Mouse (Mus musculus) kidney, embryonic 15.5 days (tissue): ENCODE measurements at regions not wholly inside any gene's neighbourhood (a gene's known extent, or its start where the extent isn't known, plus 50 kb on each side); places are given as distances from the start of the nearest gene placed in this dataset.
A peak's percentile ranks its signal among the peaks of the same experiment; 100 is the strongest.

Experiments
- ATAC-seq: fragments of 200-750 bp; cut with Nextera tagmentation; replicated peaks from 2 replicates; pipeline ENCODE4 v1.8.0; 2017; ENCODE audit warnings: moderate TSS enrichment; ENCODE audit not compliant: low FRiP score
- H3K27ac ChIP-seq: fragments of 300-500 bp; sonication (generic); 2 replicates; pipeline ENCODE4 v1.5.1; 2015; ENCODE audit warnings: mild to moderate bottlenecking, inconsistent platforms
- H3K27me3 ChIP-seq: fragments of 300-500 bp; sonication (generic); 2 replicates; pipeline ENCODE4 v1.6.1; 2015; ENCODE audit warnings: inconsistent platforms
- H3K36me3 ChIP-seq: fragments of 300-500 bp; sonication (generic); 2 replicates; pipeline ENCODE4 v1.6.1; 2015; ENCODE audit warnings: inconsistent platforms
- H3K4me1 ChIP-seq: fragments of 300-500 bp; sonication (generic); 2 replicates; pipeline ENCODE4 v1.6.1; 2015; ENCODE audit warnings: inconsistent platforms
- H3K4me2 ChIP-seq: fragments of 300-500 bp; sonication (generic); 2 replicates; pipeline ENCODE4 v1.6.1; 2015; ENCODE audit warnings: moderate library complexity, mild to moderate bottlenecking, inconsistent platforms
- H3K4me3 ChIP-seq: fragments of 300-500 bp; sonication (generic); replicated peaks from 2 replicates; pipeline ENCODE4 v1.5.1; 2015; ENCODE audit warnings: mild to moderate bottlenecking, inconsistent platforms
- H3K9ac ChIP-seq: fragments of 300-500 bp; sonication (generic); 2 replicates; pipeline ENCODE4 v1.6.1; 2015; ENCODE audit warnings: mild to moderate bottlenecking, inconsistent platforms
- H3K9me3 ChIP-seq: fragments of 300-500 bp; sonication (generic); replicated peaks from 2 replicates; pipeline ENCODE4 v1.6.1; 2016; ENCODE audit warnings: inconsistent platforms
- WGBS: fragments of 180-500 bp; shearing (Covaris S2); methylation state at CpG from one replicate; pipeline ENCODE4 v1.1.7; 2015; ENCODE audit warnings: mixed read lengths; 5-methylcytosine and 5-hydroxymethylcytosine counted together

DNA sequence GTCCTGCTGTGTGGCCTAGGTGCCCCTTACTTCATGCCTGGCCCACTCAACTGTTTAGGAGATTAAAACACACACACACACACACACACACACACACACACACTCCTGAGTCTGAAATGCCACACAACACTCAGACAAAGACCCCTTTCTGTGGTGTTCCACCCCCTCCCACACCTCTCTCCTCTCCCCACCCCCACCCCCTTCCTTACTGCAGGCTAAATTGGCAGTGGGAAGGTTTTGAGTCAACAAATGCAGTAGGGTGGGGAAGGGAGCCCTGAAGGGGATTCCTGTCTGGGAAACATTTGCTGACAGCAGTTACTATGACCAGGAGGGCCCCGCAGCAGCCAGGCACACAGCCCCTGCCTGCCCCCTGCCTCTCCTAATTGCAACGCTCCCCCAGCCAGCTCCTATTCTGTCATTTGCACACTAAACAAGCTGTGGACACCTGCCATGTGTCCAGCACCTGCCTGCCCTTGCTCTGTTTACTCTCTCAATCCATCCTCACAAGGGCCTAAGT, 69.5 kb downstream of the Ephb3 start:
- peaks cover 50% of the 10 kb centered on the region for H3K4me1 ChIP-seq
- 7% methylated on average over 2 of the region's 2 CpGs for WGBS

DNA sequence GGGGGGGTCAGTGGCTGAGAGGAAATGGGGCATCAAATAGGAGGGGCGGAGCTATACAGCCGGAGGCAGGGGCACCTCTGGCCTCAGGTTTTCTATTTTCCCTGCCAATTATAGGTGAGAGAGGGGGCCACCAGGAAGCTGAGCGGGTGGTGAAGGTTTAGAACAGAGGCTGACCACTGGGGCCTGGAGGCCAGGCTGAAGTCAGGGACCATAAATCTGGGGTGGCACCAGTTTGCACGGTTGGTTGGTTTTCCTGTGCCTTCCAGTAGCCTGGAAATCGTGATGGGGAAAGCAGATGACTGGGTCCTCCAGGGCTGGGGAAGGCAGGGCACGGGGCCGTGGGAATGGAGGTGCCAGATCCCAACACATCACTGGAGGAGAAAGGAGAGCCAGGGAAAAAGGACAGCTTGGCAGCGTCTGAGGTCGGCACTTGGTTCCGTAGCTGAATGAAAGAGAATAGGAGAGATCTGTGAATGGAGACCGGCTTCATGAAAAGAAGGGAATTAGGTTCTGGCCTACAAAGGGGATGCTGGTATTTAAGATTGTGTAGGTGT, 73.3 kb downstream of the Ephb3 start:
- ATAC-seq: peak; percentile 85
- H3K4me1 ChIP-seq: peaks cover 57% of the 10 kb centered on the region
- H3K36me3 ChIP-seq: no peaks in the 10 kb centered on the region
- H3K27me3 ChIP-seq: peaks cover 33% of the 10 kb centered on the region
- H3K27ac ChIP-seq: peak overlapping the region; percentile 69
- H3K9me3 ChIP-seq: no peaks in the 10 kb centered on the region
- H3K4me2 ChIP-seq: no peak overlapping the region
- no peak overlapping the region for H3K4me3 ChIP-seq
- 26% methylated on average over 11 of the region's 11 CpGs for WGBS
- H3K9ac ChIP-seq: no peak overlapping the region

More for the DNA sequence above, 69.5 kb downstream of the Ephb3 start:
- Histone ChIP-seq H3K4me2 (no peak overlapping the region), H3K4me3 (no peak overlapping the region), H3K9me3 (no peaks in the 10 kb centered on the region), H3K27ac (peak overlapping the region; percentile 63), H3K36me3 (no peaks in the 10 kb centered on the region), H3K27me3 (0 out of 2 replicates have a peak, but pooled peaks cover 14% of the 10 kb centered on the region), H3K9ac (no peak overlapping the region)
- ATAC-seq: peak; percentile 59

DNA sequence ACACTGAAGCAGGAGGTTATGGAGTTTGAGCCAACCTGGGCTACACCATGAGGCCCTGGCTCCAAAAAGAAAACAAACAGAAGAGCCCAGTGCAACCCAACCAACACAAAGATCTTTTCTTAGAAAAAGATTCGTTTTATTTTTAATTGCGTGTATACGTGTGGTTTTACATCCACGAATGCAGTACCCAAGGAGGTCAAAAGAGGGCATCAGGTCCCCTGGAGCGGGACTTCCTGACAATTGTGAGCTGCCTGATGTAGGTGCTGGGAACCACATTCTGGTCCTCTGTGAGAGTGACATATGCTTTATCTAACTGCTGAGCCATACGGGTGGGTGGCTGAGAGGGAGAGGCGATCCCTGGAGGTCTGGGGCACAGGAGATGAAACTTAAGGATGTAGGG, 73.8 kb downstream of the Ephb3 start:
- H3K9ac ChIP-seq: no peak overlapping the region
- H3K27ac ChIP-seq: peak overlapping the region; percentile 69
- H3K4me1 ChIP-seq: peaks cover 57% of the 10 kb centered on the region
- H3K4me2 ChIP-seq: no peak overlapping the region
- peaks cover 35% of the 10 kb centered on the region for H3K27me3 ChIP-seq
- no peak overlapping the region for H3K4me3 ChIP-seq
- no peak for ATAC-seq
- H3K36me3 ChIP-seq: no peaks in the 10 kb centered on the region
- H3K9me3 ChIP-seq: no peaks in the 10 kb centered on the region
- WGBS: 91% methylated on average over 7 of the region's 7 CpGs

DNA sequence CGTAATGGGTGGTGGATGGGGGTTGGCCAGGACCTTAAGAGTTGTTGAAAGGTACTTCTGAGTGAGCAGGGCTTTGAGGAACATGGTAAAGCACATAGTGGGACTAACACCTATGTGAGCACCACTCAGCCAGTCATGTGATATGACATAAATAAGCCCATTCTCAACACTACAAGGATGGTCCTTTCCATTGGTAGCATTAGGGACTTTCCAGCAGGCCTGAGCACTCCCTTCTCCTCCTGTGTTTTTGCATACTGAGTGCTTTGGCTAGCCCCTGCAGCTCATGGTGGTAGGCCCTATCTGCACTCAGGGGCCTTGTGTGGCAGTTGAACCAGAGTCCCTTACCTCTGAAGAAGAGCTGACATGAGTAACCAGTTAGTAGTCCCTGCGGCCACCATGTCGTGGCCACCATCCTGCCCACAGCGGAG, 75.7 kb downstream of the Ephb3 start:
- Histone ChIP-seq H3K4me2 (no peak overlapping the region), H3K9ac (no peak overlapping the region), H3K4me1 (peaks cover 39% of the 10 kb centered on the region), H3K27ac (no peak overlapping the region), H3K36me3 (no peaks in the 10 kb centered on the region), H3K4me3 (no peak overlapping the region), H3K9me3 (no peaks in the 10 kb centered on the region), H3K27me3 (peaks cover 45% of the 10 kb centered on the region)
- 86% methylated on average over 4 of the region's 4 CpGs for WGBS
- no peak for ATAC-seq

DNA sequence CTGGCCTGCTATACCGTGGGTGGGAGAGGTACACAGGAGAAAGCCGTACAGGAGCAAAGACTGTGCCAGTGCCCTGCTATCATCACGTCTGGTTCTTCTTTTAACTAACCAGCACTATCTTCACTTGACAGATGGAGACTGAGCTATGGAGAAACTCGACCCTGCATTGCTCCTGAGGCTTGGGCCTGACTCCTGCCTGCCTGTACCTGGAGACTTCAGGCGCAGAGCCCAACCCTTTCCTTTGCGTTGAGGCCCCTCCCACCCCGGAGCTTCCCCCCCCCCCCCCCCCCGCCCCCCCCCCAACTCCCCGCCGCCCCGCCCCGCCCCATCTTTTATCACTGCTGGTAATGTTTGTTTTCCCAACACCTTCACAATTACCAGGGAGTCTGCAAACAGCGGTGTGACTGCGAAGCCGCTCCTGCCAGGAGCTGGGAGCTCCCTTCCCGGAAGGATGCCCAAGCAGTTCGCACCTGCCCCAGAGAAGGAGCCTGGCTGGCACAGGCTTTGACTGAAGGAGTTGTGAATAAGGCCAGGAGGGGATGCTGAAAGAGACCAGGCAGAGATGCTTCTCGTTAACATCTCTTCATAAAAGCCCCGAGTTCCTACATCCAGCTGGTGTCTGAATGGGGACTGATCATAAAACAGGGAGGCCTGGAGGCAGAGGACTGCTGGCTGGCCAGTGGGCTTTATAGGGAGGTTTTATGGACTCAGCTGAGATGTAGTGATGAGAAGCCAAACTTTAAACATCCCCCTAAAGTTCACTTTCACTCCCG, 77.6 kb downstream of the Ephb3 start:
- 10% methylated on average over 18 of the region's 20 CpGs for WGBS
- no peak for ATAC-seq
- Histone ChIP-seq H3K9me3 (no peaks in the 10 kb centered on the region), H3K27ac (no peak overlapping the region), H3K4me3 (no peak overlapping the region), H3K4me1 (peaks cover 49% of the 10 kb centered on the region), H3K9ac (no peak overlapping the region), H3K27me3 (peaks cover 47% of the 10 kb centered on the region), H3K4me2 (no peak overlapping the region), H3K36me3 (no peaks in the 10 kb centered on the region)

DNA sequence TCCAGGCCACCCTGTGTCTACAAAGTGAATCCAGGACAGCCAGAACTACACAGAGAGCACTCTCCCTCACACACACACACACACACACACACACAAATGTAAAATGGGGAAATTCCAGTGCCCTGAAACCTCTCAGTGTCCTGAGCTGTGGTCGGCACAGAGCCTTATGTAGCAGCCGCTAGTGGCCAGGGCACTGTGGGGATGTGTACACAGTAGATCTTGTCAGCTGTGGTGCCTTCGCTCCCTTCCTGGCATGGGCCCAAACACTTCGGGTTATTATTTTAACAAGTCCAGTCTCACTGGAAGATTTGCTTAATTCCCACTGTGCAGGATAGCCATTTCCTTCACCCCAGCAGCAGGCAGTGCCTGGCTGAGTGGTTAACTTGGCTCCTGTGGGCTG, 81.5 kb downstream of the Ephb3 start:
- Histone ChIP-seq H3K36me3 (no peaks in the 10 kb centered on the region), H3K4me3 (no peak overlapping the region), H3K27me3 (peaks cover 43% of the 10 kb centered on the region), H3K4me1 (peaks cover 38% of the 10 kb centered on the region), H3K9ac (no peak overlapping the region), H3K27ac (no peak overlapping the region), H3K4me2 (no peak overlapping the region), H3K9me3 (0 out of 2 replicates have a peak, but pooled peaks cover 3% of the 10 kb centered on the region)
- no peak for ATAC-seq
- WGBS: 43% methylated on average over 4 of the region's 4 CpGs

DNA sequence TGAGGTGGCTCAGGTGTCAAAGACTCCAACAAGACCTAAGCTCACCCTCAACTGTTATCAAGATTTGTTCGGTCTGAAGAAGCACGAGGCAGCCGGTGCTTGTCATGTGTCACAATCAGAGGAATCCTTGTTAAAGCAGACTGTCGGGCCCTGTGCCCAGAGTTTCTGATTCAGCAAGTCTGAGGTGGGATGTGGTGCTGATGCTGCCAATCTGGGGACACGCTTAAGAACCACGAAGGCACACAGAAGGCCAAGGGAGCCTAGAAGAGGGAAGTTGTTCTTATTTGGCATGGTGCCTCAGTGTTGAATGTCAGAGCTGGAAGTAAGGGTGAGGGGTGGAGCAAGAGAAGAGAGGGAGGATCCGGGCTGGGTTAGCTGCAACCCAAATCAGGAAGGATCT, 85.0 kb downstream of the Ephb3 start:
- peaks cover 23% of the 10 kb centered on the region for H3K27me3 ChIP-seq
- H3K36me3 ChIP-seq: no peaks in the 10 kb centered on the region
- WGBS: 72% methylated on average over 7 of the region's 7 CpGs
- no peak overlapping the region for H3K9ac ChIP-seq
- H3K4me2 ChIP-seq: no peak overlapping the region
- H3K4me1 ChIP-seq: peaks cover 37% of the 10 kb centered on the region
- H3K27ac ChIP-seq: no peak overlapping the region
- H3K4me3 ChIP-seq: no peak overlapping the region
- H3K9me3 ChIP-seq: 0 out of 2 replicates have a peak, but pooled peaks cover 3% of the 10 kb centered on the region
- ATAC-seq: no peak

DNA sequence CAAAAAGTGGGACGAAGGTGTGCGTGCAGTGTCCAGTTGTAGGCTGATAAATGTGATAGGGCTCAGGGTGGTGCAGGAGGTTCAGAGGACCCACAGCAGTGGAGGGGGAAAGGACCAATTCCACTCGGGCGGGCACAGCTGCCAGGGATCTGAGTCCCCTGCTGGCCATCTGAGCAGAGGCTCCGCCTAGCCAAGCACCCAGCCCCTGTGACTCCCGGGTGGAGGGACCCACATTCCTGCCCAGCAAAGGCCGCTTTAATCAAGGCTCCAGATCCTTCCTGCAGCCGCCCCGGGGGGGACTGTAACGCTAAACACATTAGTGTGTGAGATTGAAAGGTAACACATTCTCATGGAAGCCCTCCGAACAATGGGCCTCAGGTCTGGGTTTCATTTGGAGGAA, 88.5 kb downstream of the Ephb3 start:
- H3K4me3 ChIP-seq: no peak overlapping the region

DNA sequence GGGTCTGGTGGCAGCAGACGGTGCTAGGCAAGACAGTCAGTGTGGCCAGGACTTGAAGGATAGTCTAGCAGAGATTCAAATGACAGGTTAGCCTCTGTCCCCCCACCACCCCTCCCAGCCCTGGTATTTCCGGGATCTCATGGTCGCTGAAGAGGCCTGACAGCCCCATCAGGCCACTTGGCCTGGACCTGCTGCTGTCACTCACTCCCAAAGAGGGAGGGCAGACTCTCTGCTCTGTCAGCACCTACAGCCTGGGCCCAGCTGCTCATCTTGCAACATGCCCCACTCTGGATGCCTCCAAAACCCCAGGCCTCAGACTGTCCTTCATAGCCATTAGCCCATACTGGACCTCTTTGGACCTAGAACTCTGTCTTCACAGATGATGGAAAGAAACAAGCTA, 89.0 kb downstream of the Ephb3 start:
- H3K4me3 ChIP-seq: no peak overlapping the region
- peaks cover 8% of the 10 kb centered on the region for H3K27me3 ChIP-seq
- ATAC-seq: no peak
- H3K9me3 ChIP-seq: 0 out of 2 replicates have a peak, but pooled peaks cover 3% of the 10 kb centered on the region
- H3K36me3 ChIP-seq: no peaks in the 10 kb centered on the region
- H3K4me2 ChIP-seq: no peak overlapping the region
- WGBS: 41% methylated on average over 3 of the region's 3 CpGs
- H3K9ac ChIP-seq: no peak overlapping the region
- peaks cover 44% of the 10 kb centered on the region for H3K4me1 ChIP-seq
- no peak overlapping the region for H3K27ac ChIP-seq

More for the DNA sequence above, 88.5 kb downstream of the Ephb3 start:
- Histone ChIP-seq H3K4me2 (no peak overlapping the region), H3K9ac (no peak overlapping the region), H3K27ac (no peak overlapping the region), H3K9me3 (0 out of 2 replicates have a peak, but pooled peaks cover 3% of the 10 kb centered on the region), H3K4me1 (peaks cover 44% of the 10 kb centered on the region), H3K27me3 (peaks cover 8% of the 10 kb centered on the region), H3K36me3 (no peaks in the 10 kb centered on the region)
- peak; percentile 47 for ATAC-seq
- 31% methylated on average over 11 of the region's 11 CpGs for WGBS

DNA sequence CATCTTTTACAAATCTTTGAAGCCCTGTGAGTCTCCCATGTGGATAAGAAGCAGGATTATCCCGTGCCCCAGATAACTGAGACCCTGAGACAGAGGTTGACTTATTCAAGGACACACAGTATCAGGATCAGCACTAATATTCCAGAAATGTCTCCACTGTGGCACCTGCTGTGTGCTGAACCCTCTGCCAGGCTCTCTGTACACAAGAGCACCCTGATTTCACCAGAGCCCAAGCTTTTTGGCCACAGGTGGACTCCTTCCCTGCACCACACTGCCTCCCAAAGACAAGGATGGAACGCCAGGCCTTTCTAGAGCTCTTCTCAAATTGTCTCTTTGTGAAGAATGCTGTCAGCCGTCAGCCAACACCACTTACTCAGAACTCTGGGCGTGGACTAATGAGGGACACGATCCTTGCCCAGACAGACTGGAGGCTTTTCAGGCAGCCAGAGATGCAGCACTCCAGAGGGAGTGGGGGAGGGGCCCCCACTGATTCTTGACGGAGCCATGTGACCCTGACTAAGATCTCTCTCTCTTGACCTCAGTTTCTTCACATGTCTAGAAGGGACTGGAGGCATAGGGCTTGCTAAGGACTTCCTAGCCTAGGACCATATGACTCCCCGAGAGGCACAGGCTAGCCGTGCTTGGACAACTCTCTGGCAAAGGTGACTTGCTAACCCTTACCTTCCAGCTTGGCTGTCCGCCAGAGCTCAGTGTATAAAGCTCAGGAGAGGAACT, 90.3 kb downstream of the Ephb3 start:
- no peaks in the 10 kb centered on the region for H3K9me3 ChIP-seq
- ATAC-seq: no peak
- H3K4me1 ChIP-seq: peaks cover 40% of the 10 kb centered on the region
- H3K4me3 ChIP-seq: no peak overlapping the region
- no peaks in the 10 kb centered on the region for H3K36me3 ChIP-seq
- no peak overlapping the region for H3K4me2 ChIP-seq
- H3K9ac ChIP-seq: no peak overlapping the region
- 32% methylated on average over 9 of the region's 9 CpGs for WGBS
- no peak overlapping the region for H3K27ac ChIP-seq
- H3K27me3 ChIP-seq: peaks cover 8% of the 10 kb centered on the region

DNA sequence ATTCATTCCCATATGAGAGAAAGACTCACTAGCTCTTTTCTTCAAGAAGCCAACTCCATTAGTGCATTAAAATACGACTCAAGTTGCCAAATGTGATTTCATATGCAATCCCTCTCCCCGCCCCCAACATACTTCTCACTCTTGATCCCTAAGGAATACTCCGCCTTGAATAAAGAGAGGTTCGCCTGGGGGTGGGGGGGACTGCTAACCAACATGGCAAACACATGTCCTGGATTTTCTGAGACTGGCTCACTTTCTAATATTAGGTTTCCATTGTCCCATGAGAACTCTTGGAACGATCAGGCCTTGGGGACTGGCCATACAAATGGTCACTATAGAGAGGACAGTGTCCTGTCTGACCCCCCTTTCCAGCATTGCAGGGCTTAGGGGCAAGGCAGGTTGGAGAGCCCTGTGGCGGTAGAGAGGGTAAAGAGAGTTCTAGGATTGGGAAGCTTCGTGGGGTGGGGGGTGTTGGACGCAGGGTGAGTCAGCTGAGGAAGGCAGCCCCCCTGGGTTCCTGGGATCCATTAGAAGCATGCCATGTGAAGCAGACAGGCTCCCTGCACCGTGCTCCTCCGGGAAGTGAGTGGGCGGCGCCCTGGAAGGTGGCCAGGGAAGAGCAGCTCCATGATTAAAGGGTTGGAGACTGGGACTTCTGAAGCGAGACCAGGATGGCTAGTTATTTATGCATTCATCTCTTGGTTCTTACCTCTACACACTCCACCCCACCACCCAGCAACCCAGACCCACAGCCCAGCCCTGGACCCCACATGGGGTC, 91.6 kb downstream of the Ephb3 start:
- Histone ChIP-seq H3K36me3 (no peaks in the 10 kb centered on the region), H3K4me3 (no peak overlapping the region), H3K9me3 (no peaks in the 10 kb centered on the region), H3K9ac (no peak overlapping the region), H3K4me2 (no peak overlapping the region), H3K27me3 (peaks cover 8% of the 10 kb centered on the region), H3K27ac (no peak overlapping the region), H3K4me1 (peaks cover 39% of the 10 kb centered on the region)
- WGBS: 57% methylated on average over 13 of the region's 13 CpGs
- peak; percentile 37; the same call in 1 of the 2 replicates for ATAC-seq
